ENCODE assay signal across 9 mouse cellular contexts in genomic region chr2:33282877-33283276, GRCm38 (mm10).
DNase-seq lines count a peak whose midpoint lies in the region; ATAC-seq lines count a peak whose summit lies in the region.
"Had no signal": no experiment of that assay in that cellular context is flagged by ENCODE, and none has a peak within 500 bp of the region (broad histone marks: within the 10 kb centered on the region; RNA-seq: fewer than 3 reads in every experiment).

No protein-coding gene starts in this region.

- WGBS in hindbrain, embryonic 15.5 days, result 52% methylated on average over 4 of the region's 4 CpGs
- 83% methylated on average over 4 of the region's 4 CpGs for WGBS in hindbrain, embryonic 13.5 days

- H3K4me1 ChIP-seq in hindbrain, embryonic 15.5 days (replicated peaks), result peaks cover 6% of the 10 kb centered on the region; the same call in 1 of the 2 replicates
- H3K4me1 ChIP-seq in hindbrain, embryonic 13.5 days (replicated peaks), result no peaks in the 10 kb centered on the region

- peak; percentile 61; the same call in 1 of the 2 replicates for ATAC-seq in hindbrain, embryonic 15.5 days (ENCODE audit: low FRiP score, low read depth)
- no peak for ATAC-seq in hindbrain, embryonic 13.5 days (ENCODE audit: low FRiP score)

- H3K4me3 ChIP-seq in hindbrain, embryonic 15.5 days, result no peak overlapping the region
- H3K4me3 ChIP-seq in hindbrain, embryonic 13.5 days, result no peak overlapping the region

- H3K9ac ChIP-seq in hindbrain, embryonic 15.5 days, result no peak overlapping the region
- no peak overlapping the region for H3K9ac ChIP-seq in hindbrain, embryonic 13.5 days
- H3K9ac ChIP-seq: liver, embryonic 14.5 days had no signal

- no peaks in the 10 kb centered on the region for H3K27me3 ChIP-seq in hindbrain, embryonic 15.5 days
- no peaks in the 10 kb centered on the region for H3K27me3 ChIP-seq in hindbrain, embryonic 13.5 days

- no peak overlapping the region for H3K4me2 ChIP-seq in hindbrain, embryonic 15.5 days
- H3K4me2 ChIP-seq in hindbrain, embryonic 13.5 days, result no peak overlapping the region

- peaks cover 3% of the 10 kb centered on the region; the same call in 1 of the 2 replicates for H3K9me3 ChIP-seq in hindbrain, embryonic 15.5 days
- peaks cover 3% of the 10 kb centered on the region; the same call in 1 of the 2 replicates for H3K9me3 ChIP-seq in hindbrain, embryonic 13.5 days

- H3K27ac ChIP-seq in hindbrain, embryonic 15.5 days (replicated peaks), result peak overlapping the region; percentile 35; the same call in 1 of the 2 replicates
- no peak overlapping the region for H3K27ac ChIP-seq in hindbrain, embryonic 13.5 days
- H3K27ac ChIP-seq: liver, embryonic 14.5 days had no signal

- H3K36me3 ChIP-seq in hindbrain, embryonic 15.5 days, result peaks cover 6% of the 10 kb centered on the region
- H3K36me3 ChIP-seq in hindbrain, embryonic 13.5 days, result peaks cover 44% of the 10 kb centered on the region

- DNase-seq in adrenal gland, postnatal 25 days, result peak; percentile 63
- DNase-seq in gastrocnemius, postnatal 4 days (ENCODE audit: low spot score in 2 of 2), result peak; percentile 51 to 80
- peak; percentile 65 to 75 for DNase-seq in kidney, postnatal 4 days
- peak; percentile 67 to 69 for DNase-seq in urinary bladder, postnatal 4 days (ENCODE audit: low spot score in 2 of 2)
- no peak for DNase-seq in spleen, postnatal 4 days (ENCODE audit: low spot score in 2 of 2)
- no peak for DNase-seq in retina, embryonic 14.5 days (ENCODE audit: low spot score)

Comparison
In these comparisons a context has a peak if more than half of its experiments do, and no peak if none do; other contexts are left out.
1. DNase-seq: peak in adrenal gland, postnatal 25 days (single experiment), gastrocnemius, postnatal 4 days (2 of 2), kidney, postnatal 4 days (2 of 2) and urinary bladder, postnatal 4 days (2 of 2); none in spleen, postnatal 4 days (0 of 2) and retina, embryonic 14.5 days (single experiment).